Mouse (Mus musculus) urinary bladder, postnatal 14 days (tissue): Measurements from ENCODE around the gene Ccdc170.

Experiments
- DNase-seq: peaks from one replicate; pipeline ENCODE4 v3.0.0; 2021; ENCODE audit warnings: low spot score

The Ccdc170 gene

GRCm38 (mm10) chr10:4522116-4522515 lies 39.8 kb downstream of the Ccdc170 start:
- DNase-seq = no peak

GRCm38 (mm10) chr10:4523078-4523477 lies 40.8 kb downstream of the Ccdc170 start:
- no peak for DNase-seq

DNA sequence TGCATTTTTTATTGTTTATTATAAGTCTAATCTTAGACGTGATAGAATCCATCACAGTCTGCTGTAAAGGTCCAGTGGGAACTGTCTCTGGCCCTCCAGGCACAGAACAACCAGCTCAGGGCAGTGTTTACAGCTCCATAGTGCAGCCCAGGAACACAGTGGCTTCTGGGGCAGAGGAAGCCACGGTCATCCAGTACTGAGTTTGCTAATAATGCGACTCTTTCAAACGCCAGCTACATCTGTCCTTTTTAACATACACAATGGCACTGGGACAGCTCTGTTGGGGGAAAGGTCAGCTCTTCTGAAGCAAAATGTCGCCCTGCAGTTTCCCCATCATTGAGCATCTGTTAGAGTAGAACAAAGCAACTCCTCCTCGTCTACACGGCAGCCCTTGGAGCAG lies 45.7 kb downstream of the Ccdc170 start:
- DNase-seq = no peak

GRCm38 (mm10) chr10:4530638-4531235 lies 48.4 kb downstream of the Ccdc170 start:
- no peak for DNase-seq

DNA sequence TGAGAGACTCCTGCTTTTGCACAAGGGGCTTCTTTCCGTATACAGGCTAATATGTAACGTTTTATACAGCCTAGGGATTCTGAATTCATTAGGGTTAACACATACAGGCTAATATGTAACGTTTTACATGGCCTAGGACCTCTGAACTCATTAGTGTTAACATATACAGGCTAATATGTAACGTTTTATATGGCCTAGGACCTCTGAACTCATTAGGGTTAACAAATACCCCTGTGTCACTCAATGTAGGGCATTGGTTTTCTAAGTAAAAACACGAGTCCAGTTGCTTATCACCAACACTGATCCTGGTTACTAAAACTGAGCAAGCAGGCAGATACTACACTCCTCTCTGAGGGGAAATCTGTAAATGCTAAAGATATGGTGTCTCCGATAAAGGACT lies 49.6 kb downstream of the Ccdc170 start:
- DNase-seq = no peak

GRCm38 (mm10) chr10:4532731-4533130 lies 50.4 kb downstream of the Ccdc170 start:
- no peak for DNase-seq

DNA sequence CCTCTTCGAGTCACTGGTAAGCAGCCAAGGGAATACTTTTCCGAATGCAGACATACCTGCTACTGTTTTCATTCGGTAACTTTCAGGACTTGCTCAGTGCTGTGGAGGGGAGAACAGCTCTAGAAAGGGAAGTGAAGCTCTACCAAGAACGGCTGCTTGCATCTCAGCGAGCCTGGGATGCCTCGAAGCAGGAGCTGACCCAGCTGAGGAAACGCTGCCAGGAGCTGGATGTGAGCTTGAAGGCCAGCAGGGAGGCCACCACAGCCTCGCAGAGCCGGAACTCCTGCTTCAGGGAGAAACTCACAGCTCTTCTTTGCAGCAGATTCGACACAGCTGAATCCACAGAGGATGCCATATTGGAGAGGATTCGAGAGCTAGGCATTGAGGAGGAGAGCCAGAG lies 51.6 kb downstream of the Ccdc170 start:
- peak; percentile 28 for DNase-seq

DNA sequence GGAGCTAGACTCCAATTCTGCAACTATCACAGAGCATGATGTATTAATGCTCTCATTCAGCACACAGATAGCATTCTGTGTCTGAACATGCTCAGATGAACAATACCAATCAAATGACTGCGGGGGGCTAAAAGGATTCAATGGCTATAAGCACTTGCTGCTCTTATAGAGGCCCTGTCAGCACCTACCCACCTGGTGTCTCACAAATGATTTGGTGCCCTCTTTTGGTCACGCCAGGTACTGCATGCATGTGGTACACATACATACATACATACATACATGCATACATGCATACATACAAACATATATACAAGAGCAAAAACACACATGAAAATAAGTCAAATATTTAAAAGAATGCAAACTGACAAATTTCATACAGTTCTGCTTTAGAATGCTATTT lies 63.2 kb downstream of the Ccdc170 start:
- DNase-seq = no peak

DNA sequence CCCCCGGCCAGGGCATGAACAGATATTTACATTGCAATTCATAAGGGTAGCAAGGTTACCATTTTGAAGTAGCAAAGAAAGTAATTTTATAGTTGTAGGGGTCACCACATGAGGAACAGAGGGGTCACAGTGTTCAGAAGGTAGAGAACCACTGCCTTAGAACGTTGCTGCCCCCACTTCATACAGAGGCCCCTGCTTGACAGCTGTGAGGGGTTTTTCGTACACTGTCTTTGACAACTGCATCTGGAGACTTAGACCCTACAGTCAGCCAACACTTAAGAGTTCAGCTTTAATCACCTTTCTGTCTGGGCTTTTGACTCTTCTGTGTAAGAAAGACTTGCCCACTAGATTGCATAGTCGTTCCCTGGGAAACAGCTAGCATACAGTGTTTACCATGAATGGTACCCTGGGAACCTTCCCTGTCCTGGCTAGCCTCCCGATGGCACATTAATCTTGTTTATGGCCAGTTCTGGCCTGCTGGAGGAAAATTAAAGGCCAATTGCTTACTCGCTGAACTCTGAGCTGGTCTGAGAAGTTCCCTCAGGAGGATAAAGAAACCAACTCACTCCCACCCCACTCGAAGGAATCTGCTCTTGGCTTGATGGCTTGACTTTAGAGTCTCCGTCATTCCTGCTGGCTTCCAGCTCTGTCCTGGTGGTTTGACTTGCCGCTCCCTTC lies 71.3 kb downstream of the Ccdc170 start:
- DNase-seq = peak; percentile 47

- no peak for DNase-seq
Measured at GRCm38 (mm10) chr10:4556842-4557377, 74.6 kb downstream of the Ccdc170 start.

- peak; percentile 10 for DNase-seq
Measured at GRCm38 (mm10) chr10:4559132-4559531, 76.8 kb downstream of the Ccdc170 start.

DNA sequence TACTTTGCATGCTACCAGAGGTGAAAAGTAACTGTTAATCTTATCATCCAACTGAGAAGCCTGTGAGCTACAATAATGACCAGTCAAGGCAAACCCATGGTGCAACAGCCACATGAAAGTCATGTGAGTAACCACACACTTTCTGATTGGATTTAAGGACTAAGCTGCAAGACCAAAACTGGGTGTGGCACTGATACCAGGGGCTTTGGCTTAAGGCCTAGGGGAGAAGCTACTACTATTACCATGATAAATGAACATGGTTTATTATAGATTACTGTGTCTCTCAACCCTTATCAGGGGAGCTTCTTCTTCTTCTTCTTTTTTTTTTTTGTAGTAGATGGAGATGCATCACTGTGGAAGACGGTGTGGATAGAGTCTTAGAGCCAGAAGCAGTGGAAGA lies 82.8 kb downstream of the Ccdc170 start:
- no peak for DNase-seq

DNA sequence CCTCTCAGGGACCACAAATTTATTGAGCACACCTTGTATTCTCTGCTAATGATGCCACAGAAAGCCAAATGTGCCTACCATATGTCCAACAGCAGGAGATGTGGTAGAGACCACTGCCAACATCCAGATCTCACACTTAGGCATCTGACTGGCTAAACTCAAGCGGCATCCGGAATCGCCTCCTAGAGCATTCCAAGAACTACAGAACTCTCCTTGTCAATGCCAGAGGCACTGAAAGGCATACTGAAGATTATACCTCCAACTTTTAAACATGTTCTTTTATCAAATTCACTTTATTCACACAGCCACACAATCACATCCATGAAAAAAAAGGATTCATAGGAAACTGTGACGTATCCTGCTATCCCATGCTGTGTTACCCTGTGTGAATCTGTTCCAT lies 88.5 kb downstream of the Ccdc170 start:
- no peak for DNase-seq

DNA sequence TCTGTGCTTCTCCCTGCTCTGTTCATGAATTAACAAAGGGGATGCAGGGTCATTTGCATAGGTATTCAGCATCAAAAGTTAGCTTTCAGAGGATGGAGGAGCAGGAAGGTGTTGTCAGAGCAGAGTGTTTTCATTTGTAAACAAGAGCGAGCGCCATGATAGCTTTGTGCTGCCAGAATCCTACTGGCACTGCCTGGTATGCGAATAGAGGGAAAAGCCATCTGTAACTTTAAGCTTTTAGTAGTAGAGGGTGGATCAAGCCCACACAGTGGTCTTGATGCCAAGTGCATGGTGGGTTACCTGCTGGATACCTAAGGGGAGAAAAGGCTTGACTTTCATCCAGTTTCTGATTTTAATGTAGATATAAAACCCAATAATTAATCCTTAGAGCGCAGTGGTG lies 89.0 kb downstream of the Ccdc170 start:
- DNase-seq = no peak

- no peak for DNase-seq
Measured at GRCm38 (mm10) chr10:4581905-4582304, 99.6 kb downstream of the Ccdc170 start.

DNA sequence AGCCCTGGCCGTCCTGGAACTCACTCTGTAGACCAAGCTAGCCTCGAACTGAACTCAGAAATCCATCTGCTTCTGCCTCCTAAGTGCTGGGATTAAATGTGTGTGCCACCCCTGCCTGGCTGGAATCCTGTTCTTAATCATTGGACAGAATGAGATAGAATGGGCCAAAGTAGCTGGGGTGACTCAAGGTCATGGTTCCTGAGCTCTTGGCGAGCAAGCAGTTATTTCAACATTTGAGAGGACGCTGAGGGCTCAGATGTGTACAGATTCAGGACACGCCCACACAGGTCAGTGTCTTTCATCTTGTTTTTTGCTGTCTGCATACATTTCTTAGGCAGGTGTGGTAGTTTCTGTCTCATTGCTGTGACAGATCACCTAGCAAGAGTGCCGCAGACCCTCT lies 104.4 kb downstream of the Ccdc170 start:
- no peak for DNase-seq

DNA sequence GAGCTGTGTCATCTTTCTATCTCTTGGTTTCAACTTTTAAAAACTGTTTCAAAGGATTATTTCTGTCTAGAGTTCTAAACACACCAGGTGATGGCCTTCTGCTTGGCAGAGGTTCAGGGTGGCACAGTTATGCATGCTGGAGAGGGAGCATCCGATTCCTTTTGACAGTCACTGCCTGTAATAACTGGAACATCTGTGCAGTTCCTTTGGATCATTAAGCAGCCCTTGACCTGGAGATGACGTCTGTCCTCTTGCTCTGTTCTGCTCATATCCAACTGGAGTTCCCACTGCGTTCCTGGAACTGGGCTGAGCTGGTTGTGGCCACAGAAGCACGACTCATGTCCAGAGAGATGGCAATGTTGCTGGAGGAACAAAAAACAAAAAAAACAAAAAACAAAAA lies 107.3 kb downstream of the Ccdc170 start:
- DNase-seq = no peak

DNA sequence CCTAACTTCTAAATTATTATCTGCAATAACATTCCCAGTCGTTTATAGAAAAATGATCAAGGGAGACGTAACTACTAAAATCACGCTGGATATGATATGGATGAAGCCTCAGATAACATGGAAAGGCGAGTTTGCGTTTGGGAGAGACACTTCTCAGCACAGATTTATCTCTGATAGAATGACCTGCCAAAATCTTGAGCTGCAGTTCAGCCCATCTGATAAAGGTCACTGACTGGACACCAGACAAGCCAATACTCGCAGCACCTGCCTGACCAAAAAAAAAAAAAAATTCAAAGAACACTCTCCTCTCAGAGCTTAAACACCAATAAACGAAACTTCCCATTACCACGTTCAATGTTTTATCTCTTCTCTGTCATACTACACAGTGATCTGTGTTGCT lies 108.7 kb downstream of the Ccdc170 start:
- DNase-seq = no peak

- DNase-seq = no peak
Measured at GRCm38 (mm10) chr10:4593828-4594227, 111.5 kb downstream of the Ccdc170 start.

DNA sequence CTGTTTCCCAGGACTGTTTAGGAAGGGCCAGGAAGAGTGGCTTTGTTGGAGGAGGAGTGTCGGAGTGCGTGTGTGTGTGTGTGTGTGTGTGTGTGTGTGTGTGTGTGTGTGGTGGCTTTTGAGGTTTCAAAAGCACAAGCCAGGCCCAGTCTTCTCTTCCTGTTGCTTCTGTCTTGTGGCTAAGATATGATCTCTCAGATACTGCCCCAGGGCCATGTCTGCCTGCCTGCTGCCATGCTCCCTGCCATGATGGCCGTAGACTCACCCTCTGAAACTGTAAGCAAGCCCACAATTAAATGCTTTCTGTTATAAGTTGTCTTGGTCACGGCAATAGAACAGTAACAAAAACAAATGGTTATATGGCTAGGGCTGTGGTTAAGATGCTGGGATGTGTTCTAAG lies 114.9 kb downstream of the Ccdc170 start:
- DNase-seq = no peak

GRCm38 (mm10) chr10:4598244-4598842 lies 116.0 kb downstream of the Ccdc170 start:
- peak; percentile 63 for DNase-seq

- DNase-seq = no peak
Measured at GRCm38 (mm10) chr10:4598916-4599315, 116.6 kb downstream of the Ccdc170 start.

GRCm38 (mm10) chr10:4599591-4599990 lies 117.3 kb downstream of the Ccdc170 start:
- DNase-seq = peak; percentile 24
